Mouse (Mus musculus): ENCODE data around the gene Nr4a1.

Gene Nr4a1

GRCm38 (mm10) chr15:101253886-101254795 is at the start of gene Nr4a1:
TSS of gene Nr4a1 (plus strand) at chr15:101254269.
- peak; percentile 95 for DNase-seq (ENCODE audit: low read depth)

GRCm38 (mm10) chr15:101204781-101205180 is 49.3 kb upstream of the Nr4a1 start:
- DNase-seq (ENCODE audit: low read depth), result no peak

- peak; percentile 87 for DNase-seq (ENCODE audit: low read depth)
Measured at GRCm38 (mm10) chr15:101210228-101210627, 43.8 kb upstream of the Nr4a1 start.

GRCm38 (mm10) chr15:101210998-101211613 is 43.0 kb upstream of the Nr4a1 start:
- DNase-seq (ENCODE audit: low read depth), result no peak

- DNase-seq (ENCODE audit: low read depth), result no peak
Measured at GRCm38 (mm10) chr15:101212435-101212834, 41.6 kb upstream of the Nr4a1 start.

GRCm38 (mm10) chr15:101215136-101215535 is 38.9 kb upstream of the Nr4a1 start:
- no peak for DNase-seq (ENCODE audit: low read depth)

- no peak for DNase-seq (ENCODE audit: low read depth)
Measured at GRCm38 (mm10) chr15:101216036-101216435, 38.0 kb upstream of the Nr4a1 start.

GRCm38 (mm10) chr15:101220905-101221297 is 33.2 kb upstream of the Nr4a1 start:
- no peak for DNase-seq (ENCODE audit: low read depth)

- DNase-seq (ENCODE audit: low read depth), result peak; percentile 72
Measured at GRCm38 (mm10) chr15:101221298-101222104, 32.6 kb upstream of the Nr4a1 start.

- peak; percentile 60 for DNase-seq (ENCODE audit: low read depth)
Measured at GRCm38 (mm10) chr15:101222897-101223482, 31.1 kb upstream of the Nr4a1 start.

GRCm38 (mm10) chr15:101223596-101223995 is 30.5 kb upstream of the Nr4a1 start:
- no peak for DNase-seq (ENCODE audit: low read depth)

- DNase-seq (ENCODE audit: low read depth), result peak; percentile 89
Measured at GRCm38 (mm10) chr15:101224006-101224906, 29.8 kb upstream of the Nr4a1 start, which contains the start of gene Grasp. TSS of gene Grasp (plus strand) at chr15:101224188.

GRCm38 (mm10) chr15:101224977-101225376 is 29.1 kb upstream of the Nr4a1 start:
- DNase-seq (ENCODE audit: low read depth), result peak; percentile 70

- no peak for DNase-seq (ENCODE audit: low read depth)
Measured at GRCm38 (mm10) chr15:101227971-101228370, 26.1 kb upstream of the Nr4a1 start.

GRCm38 (mm10) chr15:101228866-101229590 is 25.0 kb upstream of the Nr4a1 start:
- no peak for DNase-seq (ENCODE audit: low read depth)

GRCm38 (mm10) chr15:101230503-101230902 is 23.6 kb upstream of the Nr4a1 start:
- no peak for DNase-seq (ENCODE audit: low read depth)

GRCm38 (mm10) chr15:101230995-101231647 is 22.9 kb upstream of the Nr4a1 start:
- peak; percentile 85 for DNase-seq (ENCODE audit: low read depth)

GRCm38 (mm10) chr15:101231648-101232180 is 22.4 kb upstream of the Nr4a1 start:
- DNase-seq (ENCODE audit: low read depth), result no peak

- no peak for DNase-seq (ENCODE audit: low read depth)
Measured at GRCm38 (mm10) chr15:101232607-101233006, 21.5 kb upstream of the Nr4a1 start.
